Mouse (Mus musculus) G1E (cell line): ENCODE results near the gene Fxyd4. TPM values are rescaled to one million over a fixed set of nuclear protein-coding genes. Genes with fewer than 3 reads are reported as not detected.
A peak's percentile ranks its signal among the peaks of the same experiment; 100 is the strongest.

ENCODE experiments used
- ATAC-seq: 2 replicates; pipeline ENCODE4 v1.8.0; 2016; ENCODE audit warnings: mild to moderate bottlenecking; ENCODE audit not compliant: insufficient number of reproducible peaks, poor library complexity, low FRiP score, severe bottlenecking; ENCODE audit errors: extremely low read depth
- DNase-seq: peaks from one replicate; pipeline ENCODE4 v3.0.0; 2012; ENCODE audit warnings: low spot score
- H3K27me3 ChIP-seq: 2 replicates; pipeline ENCODE4 v1.6.1; 2012; ENCODE audit warnings: mild to moderate bottlenecking, low read length, inconsistent platforms; ENCODE audit not compliant: insufficient read depth
- H3K36me3 ChIP-seq: replicated peaks from 2 replicates; pipeline ENCODE3; 2012; ENCODE audit warnings: mild to moderate bottlenecking, inconsistent platforms
- H3K4me1 ChIP-seq: 2 replicates; pipeline ENCODE4 v1.6.1; 2012; ENCODE audit warnings: low read depth, low read length, inconsistent platforms, mixed read lengths; ENCODE audit not compliant: insufficient read depth
- H3K4me3 ChIP-seq: 2 replicates; pipeline ENCODE4 v1.5.1; 2012; ENCODE audit warnings: low read depth, mild to moderate bottlenecking, inconsistent platforms, low read length, moderate library complexity, mixed read lengths
- H3K9me3 ChIP-seq: replicated peaks from 2 replicates; pipeline ENCODE4 v1.6.1; 2012; ENCODE audit warnings: inconsistent platforms
- CTCF ChIP-seq: IDR thresholded peaks from 2 replicates; pipeline ENCODE4 v1.5.1; 2012; ENCODE audit warnings: low read depth, low read length, inconsistent platforms, mixed read lengths
- GATA1 ChIP-seq: IDR thresholded peaks from 2 replicates; pipeline ENCODE4 v1.6.1; 2012; ENCODE audit warnings: borderline replicate concordance, low read length, inconsistent platforms, mixed read lengths
- GATA2 ChIP-seq: IDR thresholded peaks from 2 replicates; pipeline ENCODE4 v1.6.1; 2012; ENCODE audit warnings: low read depth, low read length, inconsistent platforms, borderline replicate concordance
- POLR2AphosphoS5 ChIP-seq: IDR thresholded peaks from 2 replicates; pipeline ENCODE4 v1.6.1; 2012; ENCODE audit warnings: low read depth, low read length, inconsistent platforms; ENCODE audit not compliant: insufficient replicate concordance
- TAL1 ChIP-seq: conservative IDR thresholded peaks from 2 replicates; pipeline ENCODE4 v1.6.1; 2012; ENCODE audit warnings: low read depth, low read length, inconsistent platforms, mixed read lengths
- polyA plus RNA-seq: library from polyadenylated mRNA; stranded (reverse); fragments of >175 nt; gene quantifications from 2 replicates; pipeline ENCODE4 v1.2.3, GENCODE M21; 2012
- total RNA-seq, 2 experiments: library from RNA; stranded (forward) in 1 of 2; stranded (reverse) in 1 of 2; fragments of 200-1000 nt in 1 of 2; fragments of >200 nt in 1 of 2; fragmentation: Nextera tagmentation in 1 of 2; gene quantifications; 2 replicates each; pipeline ENCODE4 v1.2.3; 2014 to 2017

Fxyd4 gene
- total and polyA plus RNA-seq, 3 experiments: not detected

GRCm38 (mm10) chr6:117932325-117933051, 5.0 kb downstream of the Fxyd4 start:
- DNase-seq: no peak
- Histone ChIP-seq H3K9me3 (no peaks in the 10 kb centered on the region), H3K36me3 (peaks cover 56% of the 10 kb centered on the region), H3K4me3 (no peak overlapping the region), H3K4me1 (peaks cover 9% of the 10 kb centered on the region), H3K27me3 (no peaks in the 10 kb centered on the region)
- peak; percentile 47 for ATAC-seq
- TF ChIP-seq GATA2: no peak
- TF ChIP-seq CTCF: no peak
- TF ChIP-seq GATA1: no peak
- no peak for TF ChIP-seq TAL1
- no peak for TF ChIP-seq POLR2AphosphoS5

GRCm38 (mm10) chr6:117929945-117930655, 7.4 kb downstream of the Fxyd4 start:
- Histone ChIP-seq H3K4me1 (peaks cover 12% of the 10 kb centered on the region), H3K27me3 (no peaks in the 10 kb centered on the region), H3K4me3 (no peak overlapping the region), H3K36me3 (peaks cover 76% of the 10 kb centered on the region), H3K9me3 (no peaks in the 10 kb centered on the region)
- DNase-seq: no peak
- ATAC-seq: no peak
- TF ChIP-seq CTCF: no peak
- no peak for TF ChIP-seq POLR2AphosphoS5
- no peak for TF ChIP-seq TAL1
- TF ChIP-seq GATA2: no peak
- no peak for TF ChIP-seq GATA1

GRCm38 (mm10) chr6:117928746-117929145, 8.7 kb downstream of the Fxyd4 start:
- DNase-seq (no peak), ATAC-seq (no peak)
- H3K9me3 ChIP-seq: no peaks in the 10 kb centered on the region
- H3K27me3 ChIP-seq: no peaks in the 10 kb centered on the region
- no peak overlapping the region for H3K4me3 ChIP-seq
- peaks cover 9% of the 10 kb centered on the region; the same call in 1 of the 2 replicates for H3K4me1 ChIP-seq
- TF ChIP-seq POLR2AphosphoS5 (no peak), GATA1 (no peak)
- H3K36me3 ChIP-seq: peaks cover 67% of the 10 kb centered on the region

- Histone ChIP-seq H3K4me3 (no peak overlapping the region), H3K4me1 (peaks cover 9% of the 10 kb centered on the region; the same call in 1 of the 2 replicates), H3K36me3 (peaks cover 66% of the 10 kb centered on the region), H3K9me3 (no peaks in the 10 kb centered on the region), H3K27me3 (no peaks in the 10 kb centered on the region)
- TF ChIP-seq TAL1 (no peak), CTCF (no peak), POLR2AphosphoS5 (no peak), GATA1 (no peak), GATA2 (no peak)
- DNase-seq: no peak
- no peak for ATAC-seq
These were observed 9.5 kb downstream of the Fxyd4 start for GRCm38 (mm10) chr6:117927955-117928354.

GRCm38 (mm10) chr6:117926871-117927491, 10.5 kb downstream of the Fxyd4 start:
- DNase-seq (no peak), ATAC-seq (0 out of 2 replicates have a peak, but pooled peaks have one; percentile 36)
- H3K9me3 ChIP-seq: no peaks in the 10 kb centered on the region
- H3K27me3 ChIP-seq: no peaks in the 10 kb centered on the region
- no peak for TF ChIP-seq TAL1
- TF ChIP-seq GATA1: no peak
- TF ChIP-seq POLR2AphosphoS5: no peak; the same call in 1 of the 2 replicates
- no peak for TF ChIP-seq CTCF
- TF ChIP-seq GATA2: no peak
- H3K4me3 ChIP-seq: no peak overlapping the region
- H3K4me1 ChIP-seq: peaks cover 15% of the 10 kb centered on the region; the same call in 1 of the 2 replicates
- H3K36me3 ChIP-seq: peaks cover 66% of the 10 kb centered on the region

GRCm38 (mm10) chr6:117922041-117922440, 15.5 kb downstream of the Fxyd4 start:
- Histone ChIP-seq H3K4me1 (peaks cover 49% of the 10 kb centered on the region), H3K36me3 (peaks cover 73% of the 10 kb centered on the region), H3K27me3 (no peaks in the 10 kb centered on the region), H3K9me3 (no peaks in the 10 kb centered on the region), H3K4me3 (no peak overlapping the region)
- no peak for ATAC-seq
- DNase-seq: no peak
- TF ChIP-seq POLR2AphosphoS5 (no peak), CTCF (no peak)
